Mouse (Mus musculus) CD4-positive helper T cell, adult 2 months (primary cell): ENCODE results near the gene Aarsd1.
"Not testable (repeated sequence)": the region's sequence is repeated elsewhere in the genome, so short reads cannot be mapped to it uniquely, and the experiment has no call there.

Source experiments
- DNase-seq: peaks from one replicate; pipeline ENCODE4 v3.0.0-alpha.2; 2012; ENCODE audit warnings: low read depth, missing footprints, low spot score

Aarsd1 gene

GRCm38 (mm10) chr11:101447786-101448185 lies 30.4 kb upstream of the Aarsd1 start:
- DNase-seq = no peak

- not testable (repeated sequence) for DNase-seq
Measured at GRCm38 (mm10) chr11:101446860-101447259, 29.4 kb upstream of the Aarsd1 start.

- DNase-seq = no peak
Measured at GRCm38 (mm10) chr11:101446319-101446718, 28.9 kb upstream of the Aarsd1 start.

DNA sequence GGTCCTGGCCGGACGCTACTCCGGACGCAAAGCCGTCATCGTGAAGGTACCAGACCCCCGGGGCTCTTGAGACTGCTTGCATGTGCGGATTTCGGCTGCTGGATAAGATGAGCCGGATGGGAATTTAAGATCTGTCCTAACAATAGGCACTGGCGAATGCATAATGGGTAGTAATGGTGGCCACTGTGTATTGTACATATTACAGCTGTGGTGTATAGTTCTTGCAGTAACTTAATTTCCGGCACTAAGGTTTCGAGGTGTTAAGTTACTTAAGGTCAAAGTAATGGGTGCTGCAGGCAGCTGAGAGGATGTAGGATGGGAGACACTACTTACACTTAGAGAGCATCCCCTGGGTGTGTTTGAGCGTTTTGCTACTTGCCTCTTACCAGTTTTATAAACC lies 25.3 kb upstream of the Aarsd1 start:
- peak; percentile 56 for DNase-seq

- peak; percentile 100 for DNase-seq
Measured at GRCm38 (mm10) chr11:101442127-101442693, 24.8 kb upstream of the Aarsd1 start, which contains the start of gene Rpl27. Rpl27 (plus strand) TSS chr11:101442298.

DNA sequence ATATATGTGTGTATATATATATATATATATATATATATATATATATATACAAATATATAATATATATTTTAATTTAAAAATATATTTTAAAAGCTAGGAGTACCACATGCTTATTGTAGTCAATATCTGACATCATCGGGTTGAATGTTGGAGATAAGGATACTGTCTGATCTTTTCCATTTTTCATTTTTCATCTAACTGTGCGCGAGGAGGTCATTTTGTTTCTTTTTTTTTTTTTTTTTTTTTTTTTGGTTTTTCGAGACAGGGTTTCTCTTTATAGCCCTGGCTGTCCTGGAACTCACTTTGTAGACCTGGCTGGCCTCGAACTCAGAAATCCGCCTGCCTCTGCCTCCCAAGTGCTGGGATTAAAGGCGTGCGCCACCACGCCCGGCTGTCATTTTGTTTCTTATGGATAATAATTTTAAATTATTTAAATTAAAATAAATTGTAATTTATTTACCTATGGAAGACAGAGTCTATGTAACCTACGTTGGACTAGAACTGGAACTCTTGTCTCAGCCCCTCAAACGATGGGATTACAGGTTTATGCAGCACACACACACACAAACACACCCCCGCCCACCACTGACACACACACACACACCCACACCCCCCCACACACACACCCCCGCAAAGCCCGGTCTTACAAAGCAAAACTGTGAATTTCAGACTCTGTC lies 24.2 kb upstream of the Aarsd1 start:
- not testable (repeated sequence) for DNase-seq

- not testable (repeated sequence) for DNase-seq
Measured at GRCm38 (mm10) chr11:101438006-101438405, 20.6 kb upstream of the Aarsd1 start.

DNA sequence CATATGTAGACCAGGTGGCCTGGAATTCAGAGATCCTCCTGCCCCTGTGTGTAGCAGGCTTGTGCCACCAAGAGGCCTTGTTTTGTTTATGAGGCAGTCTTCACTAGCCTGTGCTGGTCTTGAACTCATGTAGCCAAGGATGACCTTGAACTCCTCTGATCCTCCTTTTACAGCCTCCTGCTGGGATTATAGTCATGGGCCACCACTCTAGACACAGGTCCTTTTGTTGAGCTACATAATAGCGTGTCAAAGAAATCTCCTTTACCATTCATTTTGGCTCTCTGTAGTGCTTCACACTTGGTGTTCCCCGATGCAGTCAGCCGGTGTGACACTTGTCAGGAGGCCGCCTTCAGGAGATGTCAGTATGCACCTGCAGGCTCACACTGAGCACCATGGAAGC lies 19.5 kb upstream of the Aarsd1 start:
- no peak for DNase-seq

GRCm38 (mm10) chr11:101435831-101436230 lies 18.4 kb upstream of the Aarsd1 start:
- no peak for DNase-seq

DNA sequence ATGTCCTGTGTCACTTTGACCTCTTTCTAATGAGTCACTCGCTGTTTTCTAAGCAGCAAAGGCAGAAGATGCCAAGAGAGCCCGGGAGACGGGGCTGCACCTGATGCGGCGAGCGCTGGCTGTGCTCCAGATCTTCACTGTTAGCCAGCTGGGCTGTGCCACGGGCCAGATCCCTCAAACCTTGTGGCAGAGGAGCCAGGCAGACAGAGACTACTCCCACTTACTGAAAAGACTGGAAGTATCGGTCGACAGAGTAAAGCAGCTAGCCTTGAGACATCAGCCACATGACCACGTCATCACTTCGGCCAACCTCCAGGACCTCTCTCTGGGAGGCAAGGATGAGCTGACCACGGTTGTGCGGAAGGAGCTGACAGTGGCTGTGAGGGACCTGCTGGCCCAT lies 16.0 kb upstream of the Aarsd1 start:
- no peak for DNase-seq

DNA sequence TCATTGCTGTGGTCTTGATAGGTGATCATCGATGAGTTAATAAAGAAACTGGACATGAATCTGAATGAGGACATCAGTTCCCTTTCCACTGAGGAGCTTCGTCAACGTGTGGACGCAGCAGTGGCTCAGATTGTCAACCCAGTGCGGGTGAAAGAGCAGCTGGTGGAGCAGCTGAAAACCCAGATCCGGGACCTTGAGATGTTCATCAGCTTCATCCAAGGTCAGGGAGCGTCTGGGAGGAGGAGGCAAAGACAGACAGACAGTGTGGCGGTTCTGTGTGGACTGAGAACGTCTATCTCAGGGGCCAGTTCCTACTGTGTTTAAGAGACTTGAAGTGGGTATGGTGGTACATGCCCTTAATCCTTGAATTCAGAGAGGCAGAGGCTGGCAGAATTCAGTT lies 13.9 kb upstream of the Aarsd1 start:
- DNase-seq = no peak

- no peak for DNase-seq
Measured at GRCm38 (mm10) chr11:101426165-101426564, 8.8 kb upstream of the Aarsd1 start.

- DNase-seq = peak; percentile 97
Measured at GRCm38 (mm10) chr11:101424925-101425813, 7.8 kb upstream of the Aarsd1 start, which contains the start of the genes Rundc1 and Ptges3l. Rundc1 (plus strand) TSS chr11:101425085. Ptges3l (minus strand) TSS chr11:101425333.

DNA sequence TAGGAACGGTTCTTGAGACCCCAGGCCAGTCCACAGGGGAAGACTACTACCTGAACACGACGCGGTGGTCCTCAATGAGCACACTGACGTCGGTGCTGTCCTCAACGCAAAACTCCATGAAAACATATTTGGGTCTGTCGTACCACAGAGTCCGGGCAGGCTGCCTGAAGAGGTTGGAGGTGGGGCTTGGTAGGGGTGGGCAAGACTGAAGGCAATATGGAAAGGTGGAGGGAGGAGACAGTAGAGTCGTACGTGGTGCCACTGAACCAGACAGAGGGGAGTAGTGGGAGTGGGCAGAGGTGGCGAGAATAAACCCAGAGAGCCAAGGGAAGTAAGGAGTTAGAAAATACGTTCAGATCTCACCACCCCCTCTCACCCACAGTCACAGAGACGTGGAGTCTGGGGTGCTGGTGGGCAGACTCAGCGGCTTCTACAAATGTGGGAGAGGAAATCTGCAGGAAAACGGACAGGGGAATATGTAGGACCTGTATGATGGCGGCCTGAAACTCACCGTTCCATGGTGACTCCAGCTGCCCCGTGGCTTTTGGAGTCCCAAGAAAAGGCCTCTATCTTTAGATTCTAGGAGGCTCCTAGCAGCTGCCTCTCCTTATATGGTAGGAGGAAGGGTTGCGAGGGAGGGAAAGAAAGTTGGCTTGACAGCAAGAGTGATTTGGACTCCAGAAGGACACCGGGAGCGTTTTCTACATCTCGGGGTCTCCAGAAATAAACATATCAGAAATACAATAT lies 6.9 kb upstream of the Aarsd1 start, which contains the start of gene Gm27029:
TSS of gene Gm27029 (minus strand) at position 692 of the 747 bp plus-strand sequence.
- no peak for DNase-seq

GRCm38 (mm10) chr11:101420148-101420547 lies 2.7 kb upstream of the Aarsd1 start:
- DNase-seq = no peak

- DNase-seq = no peak
Measured at GRCm38 (mm10) chr11:101419610-101420009, 2.2 kb upstream of the Aarsd1 start.

DNA sequence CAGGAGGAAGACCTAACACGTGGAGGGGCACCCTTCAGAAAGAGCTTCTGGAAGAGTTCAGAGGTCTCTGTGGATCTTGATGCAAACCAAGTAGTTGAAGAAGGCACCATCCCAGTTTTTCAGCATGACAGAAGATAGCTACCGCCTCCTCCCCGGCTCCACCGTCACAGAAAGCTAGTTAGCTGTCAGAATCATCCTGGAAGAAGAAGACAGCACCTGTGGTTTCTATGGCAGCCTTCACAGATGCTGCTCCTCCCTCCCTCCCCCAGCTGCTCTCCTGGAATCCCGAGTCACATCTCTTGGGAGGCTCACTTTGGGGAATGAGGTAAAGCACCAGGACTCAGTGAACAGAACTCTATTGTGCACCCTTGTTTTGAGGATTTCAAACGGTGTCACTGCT lies 1.6 kb upstream of the Aarsd1 start:
- no peak for DNase-seq

- DNase-seq = peak; percentile 55
Measured at GRCm38 (mm10) chr11:101416433-101417100, 848 bp downstream of the Aarsd1 start.

- DNase-seq = no peak
Measured at GRCm38 (mm10) chr11:101415306-101415705, 2.1 kb downstream of the Aarsd1 start.

- DNase-seq = peak; percentile 45
Measured at GRCm38 (mm10) chr11:101395110-101395509, 22.3 kb downstream of the Aarsd1 start.

DNA sequence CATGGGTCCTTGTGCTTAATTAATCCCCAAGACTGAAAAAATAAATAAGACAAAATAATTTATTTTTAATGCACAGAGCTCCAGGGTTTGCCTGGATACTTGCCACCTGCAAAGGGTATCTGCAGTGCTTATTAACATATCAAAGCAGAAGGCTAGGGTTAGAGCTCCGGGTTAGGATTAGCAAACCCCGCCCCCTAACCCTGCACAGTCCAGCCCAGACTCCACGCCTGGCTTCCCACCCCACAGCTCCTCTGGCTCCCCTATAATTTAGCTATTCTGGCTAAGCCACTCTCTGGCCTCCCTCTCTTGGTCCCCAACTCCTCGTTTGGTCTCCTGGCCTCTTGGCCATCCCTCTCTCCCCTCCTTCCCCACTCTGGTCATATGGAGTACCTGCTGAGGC lies 35.6 kb downstream of the Aarsd1 start:
- no peak for DNase-seq
